15 mouse cellular contexts compared by ENCODE assay signal in genomic region chr17:56031431-56031830, GRCm38 (mm10). TPM values are rescaled to one million over a fixed set of nuclear protein-coding genes. Genes with fewer than 3 reads are reported as not detected.
DNase-seq lines count a peak whose midpoint lies in the region; ATAC-seq lines count a peak whose summit lies in the region.
"Had no signal": no experiment of that assay in that cellular context is flagged by ENCODE, and none has a peak within 500 bp of the region (broad histone marks: within the 10 kb centered on the region; RNA-seq: fewer than 3 reads in every experiment).

No protein-coding gene starts in this region.

- peak; percentile 47 for DNase-seq in cerebellum, adult 9-10 months
- no peak for DNase-seq in liver, embryonic 13.5 days
- no peak for DNase-seq in liver, embryonic 11.5 days (ENCODE audit: low spot score)
- DNase-seq: B cell, adult 2 months; embryo, embryonic 11 days; gastrocnemius, postnatal 36 days; left cerebral cortex, postnatal 4 days; right cerebral cortex, postnatal 4 days had no signal

- no peaks in the 10 kb centered on the region for H3K27me3 ChIP-seq in heart, embryonic 16.5 days (ENCODE audit: control insufficient read depth, insufficient read depth, low read length)
- H3K27me3 ChIP-seq in heart, embryonic 12.5 days (replicated peaks), result no peaks in the 10 kb centered on the region
- H3K27me3 ChIP-seq in liver, embryonic 13.5 days, result no peaks in the 10 kb centered on the region
- H3K27me3 ChIP-seq in liver, embryonic 11.5 days (replicated peaks; ENCODE audit: control insufficient read depth, insufficient read depth, low read length), result no peaks in the 10 kb centered on the region
- no peaks in the 10 kb centered on the region for H3K27me3 ChIP-seq in stomach, embryonic 16.5 days (ENCODE audit: control insufficient read depth, insufficient read depth, low read length)
- H3K27me3 ChIP-seq: hindbrain, embryonic 13.5 days; neural tube, embryonic 12.5 days had no signal

- H3K4me3 ChIP-seq in heart, embryonic 16.5 days (ENCODE audit: low read length), result no peak overlapping the region
- H3K4me3 ChIP-seq in heart, embryonic 12.5 days, result no peak overlapping the region
- H3K4me3 ChIP-seq in liver, embryonic 13.5 days (replicated peaks), result no peak overlapping the region
- no peak overlapping the region for H3K4me3 ChIP-seq in liver, embryonic 11.5 days (ENCODE audit: low read depth, low read length)
- H3K4me3 ChIP-seq in stomach, embryonic 16.5 days (replicated peaks; ENCODE audit: low read length), result no peak overlapping the region
- H3K4me3 ChIP-seq: hindbrain, embryonic 13.5 days; neural tube, embryonic 12.5 days had no signal

- H3K9me3 ChIP-seq in heart, embryonic 16.5 days (replicated peaks; ENCODE audit: control insufficient read depth, low read length), result no peaks in the 10 kb centered on the region
- H3K9me3 ChIP-seq in heart, embryonic 12.5 days (replicated peaks), result no peaks in the 10 kb centered on the region
- H3K9me3 ChIP-seq in liver, embryonic 13.5 days (replicated peaks), result no peaks in the 10 kb centered on the region
- no peaks in the 10 kb centered on the region for H3K9me3 ChIP-seq in liver, embryonic 11.5 days (ENCODE audit: control insufficient read depth, low read length)
- no peaks in the 10 kb centered on the region for H3K9me3 ChIP-seq in stomach, embryonic 16.5 days (replicated peaks; ENCODE audit: control insufficient read depth, low read length)
- H3K9me3 ChIP-seq: hindbrain, embryonic 13.5 days; neural tube, embryonic 12.5 days had no signal

- no peak for ATAC-seq in cerebellum, adult (ENCODE audit: insufficient number of reproducible peaks, low FRiP score, low TSS enrichment)
- no peak for ATAC-seq in heart, embryonic 16.5 days (replicated peaks; ENCODE audit: extremely low read depth, insufficient read depth, low FRiP score)
- ATAC-seq in heart, embryonic 12.5 days (ENCODE audit: insufficient number of reproducible peaks, low FRiP score), result no peak
- ATAC-seq in liver, embryonic 13.5 days (ENCODE audit: low read depth), result no peak
- ATAC-seq in liver, embryonic 11.5 days (replicated peaks; ENCODE audit: low FRiP score), result no peak
- ATAC-seq in stomach, embryonic 16.5 days (ENCODE audit: insufficient read depth, low FRiP score), result no peak
- ATAC-seq: midbrain, embryonic 16.5 days had no signal

- H3K4me1 ChIP-seq in heart, embryonic 16.5 days (ENCODE audit: control insufficient read depth, insufficient read depth, low read length), result peaks cover 43% of the 10 kb centered on the region
- peaks cover 78% of the 10 kb centered on the region for H3K4me1 ChIP-seq in heart, embryonic 12.5 days (replicated peaks)
- peaks cover 89% of the 10 kb centered on the region for H3K4me1 ChIP-seq in liver, embryonic 13.5 days (replicated peaks)
- peaks cover 46% of the 10 kb centered on the region for H3K4me1 ChIP-seq in liver, embryonic 11.5 days (replicated peaks; ENCODE audit: control insufficient read depth, insufficient read depth, low read length)
- peaks cover 36% of the 10 kb centered on the region for H3K4me1 ChIP-seq in stomach, embryonic 16.5 days (ENCODE audit: control insufficient read depth, insufficient read depth, low read length)

- H3K27ac ChIP-seq in heart, embryonic 16.5 days (ENCODE audit: low read length), result peak overlapping the region; percentile 38; the same call in 1 of the 2 replicates
- H3K27ac ChIP-seq in heart, embryonic 12.5 days (ENCODE audit: poor library complexity, severe bottlenecking), result no peak overlapping the region
- H3K27ac ChIP-seq in liver, embryonic 13.5 days, result peak overlapping the region; percentile 68
- no peak overlapping the region for H3K27ac ChIP-seq in liver, embryonic 11.5 days (ENCODE audit: low read depth, low read length)
- H3K27ac ChIP-seq in stomach, embryonic 16.5 days (ENCODE audit: low read length), result 0 out of 2 replicates have a peak overlapping the region, but pooled peaks have one; percentile 27
- H3K27ac ChIP-seq: hindbrain, embryonic 13.5 days; neural tube, embryonic 12.5 days had no signal

- H3K36me3 ChIP-seq in heart, embryonic 16.5 days (ENCODE audit: control insufficient read depth, insufficient read depth), result no peaks in the 10 kb centered on the region; the same call in 1 of the 2 replicates
- peaks cover 44% of the 10 kb centered on the region for H3K36me3 ChIP-seq in heart, embryonic 12.5 days
- peaks cover 69% of the 10 kb centered on the region for H3K36me3 ChIP-seq in liver, embryonic 13.5 days
- H3K36me3 ChIP-seq in liver, embryonic 11.5 days (ENCODE audit: control insufficient read depth, insufficient read depth, low read length), result peaks cover 19% of the 10 kb centered on the region
- no peaks in the 10 kb centered on the region for H3K36me3 ChIP-seq in stomach, embryonic 16.5 days (ENCODE audit: control insufficient read depth, insufficient read depth, low read length)

- H3K4me2 ChIP-seq in heart, embryonic 16.5 days (ENCODE audit: low read depth, low read length), result no peak overlapping the region
- H3K4me2 ChIP-seq in heart, embryonic 12.5 days, result no peak overlapping the region
- H3K4me2 ChIP-seq in liver, embryonic 13.5 days, result peak overlapping the region; percentile 14; the same call in 1 of the 2 replicates
- no peak overlapping the region for H3K4me2 ChIP-seq in liver, embryonic 11.5 days
- no peak overlapping the region for H3K4me2 ChIP-seq in stomach, embryonic 16.5 days (ENCODE audit: low read depth, low read length)
- H3K4me2 ChIP-seq: hindbrain, embryonic 13.5 days; neural tube, embryonic 12.5 days had no signal

- H3K9ac ChIP-seq in heart, embryonic 16.5 days (ENCODE audit: low read length), result 0 out of 2 replicates have a peak overlapping the region, but pooled peaks have one; percentile 11
- H3K9ac ChIP-seq in heart, embryonic 12.5 days, result no peak overlapping the region
- 0 out of 2 replicates have a peak overlapping the region, but pooled peaks have one; percentile 15 for H3K9ac ChIP-seq in liver, embryonic 13.5 days
- no peak overlapping the region for H3K9ac ChIP-seq in liver, embryonic 11.5 days (ENCODE audit: low read depth, low read length)
- no peak overlapping the region for H3K9ac ChIP-seq in stomach, embryonic 16.5 days (ENCODE audit: low read length)
- H3K9ac ChIP-seq: neural tube, embryonic 12.5 days had no signal

- 90% methylated on average over 7 of the region's 7 CpGs for WGBS in heart, embryonic 16.5 days
- WGBS in heart, embryonic 12.5 days, result 85% methylated on average over 7 of the region's 7 CpGs
- WGBS in liver, embryonic 13.5 days (ENCODE audit: insufficient replicate concordance), result 77% methylated on average over 7 of the region's 7 CpGs
- 91% methylated on average over 7 of the region's 7 CpGs for WGBS in liver, embryonic 11.5 days
- WGBS in stomach, embryonic 16.5 days, result 88% methylated on average over 7 of the region's 7 CpGs

RNA-seq across cellular contexts. Expression of gene Sh3gl1, which starts 5.0 kb away (rescaled TPM):
- polyA plus RNA-seq in heart, embryonic 16.5 days (2015; fragmentation: Nextera tagmentation; extraction: Ambion mirVana), result 81.1 and 82.8 TPM in 2 replicates
- 93.2 and 96.6 TPM in 2 replicates for polyA plus RNA-seq in heart, embryonic 12.5 days (2016; fragmentation: Nextera tagmentation; extraction: Ambion mirVana)
- polyA plus RNA-seq in liver, embryonic 13.5 days (2015; fragmentation: Nextera tagmentation; extraction: Ambion mirVana), result 48.0 and 50.9 TPM in 2 replicates
- polyA plus RNA-seq in liver, embryonic 11.5 days (2014; fragmentation: Nextera tagmentation; extraction: Ambion mirVana), result 96.4 and 99.1 TPM in 2 replicates
- polyA plus RNA-seq in stomach, embryonic 16.5 days (2015; fragmentation: Nextera tagmentation; extraction: Ambion mirVana), result 145 and 154 TPM in 2 replicates

RNA-seq across cellular contexts. Expression of gene Chaf1a, which starts 8.8 kb away (rescaled TPM):
- polyA plus RNA-seq in heart, embryonic 16.5 days (2015; fragmentation: Nextera tagmentation; extraction: Ambion mirVana), result 12.1 and 12.7 TPM in 2 replicates
- polyA plus RNA-seq in heart, embryonic 12.5 days (2016; fragmentation: Nextera tagmentation; extraction: Ambion mirVana), result 22.0 and 22.6 TPM in 2 replicates
- polyA plus RNA-seq in liver, embryonic 13.5 days (2015; fragmentation: Nextera tagmentation; extraction: Ambion mirVana), result 19.8 and 27.1 TPM in 2 replicates
- 32.0 and 32.6 TPM in 2 replicates for polyA plus RNA-seq in liver, embryonic 11.5 days (2014; fragmentation: Nextera tagmentation; extraction: Ambion mirVana)
- polyA plus RNA-seq in stomach, embryonic 16.5 days (2015; fragmentation: Nextera tagmentation; extraction: Ambion mirVana), result 16.3 and 17.8 TPM in 2 replicates

RNA-seq across cellular contexts. Expression of gene Mpnd, which starts 25.9 kb away (rescaled TPM):
- polyA plus RNA-seq in heart, embryonic 16.5 days (2015; fragmentation: Nextera tagmentation; extraction: Ambion mirVana), result 77.4 and 78.0 TPM in 2 replicates
- polyA plus RNA-seq in heart, embryonic 12.5 days (2016; fragmentation: Nextera tagmentation; extraction: Ambion mirVana), result 75.4 and 78.7 TPM in 2 replicates
- polyA plus RNA-seq in liver, embryonic 13.5 days (2015; fragmentation: Nextera tagmentation; extraction: Ambion mirVana), result 13.5 and 14.5 TPM in 2 replicates
- polyA plus RNA-seq in liver, embryonic 11.5 days (2014; fragmentation: Nextera tagmentation; extraction: Ambion mirVana), result 42.5 and 47.9 TPM in 2 replicates
- 52.0 and 60.7 TPM in 2 replicates for polyA plus RNA-seq in stomach, embryonic 16.5 days (2015; fragmentation: Nextera tagmentation; extraction: Ambion mirVana)

RNA-seq across cellular contexts. Expression of gene Stap2, which starts 26.0 kb away (rescaled TPM):
- polyA plus RNA-seq in heart, embryonic 16.5 days (2015; fragmentation: Nextera tagmentation; extraction: Ambion mirVana), result 16.6 and 17.9 TPM in 2 replicates
- 10.2 and 10.4 TPM in 2 replicates for polyA plus RNA-seq in heart, embryonic 12.5 days (2016; fragmentation: Nextera tagmentation; extraction: Ambion mirVana)
- 1.5 and 1.8 TPM in 2 replicates for polyA plus RNA-seq in liver, embryonic 13.5 days (2015; fragmentation: Nextera tagmentation; extraction: Ambion mirVana)
- polyA plus RNA-seq in liver, embryonic 11.5 days (2014; fragmentation: Nextera tagmentation; extraction: Ambion mirVana), result 3.4 and 3.5 TPM in 2 replicates
- 41.2 and 53.7 TPM in 2 replicates for polyA plus RNA-seq in stomach, embryonic 16.5 days (2015; fragmentation: Nextera tagmentation; extraction: Ambion mirVana)

RNA-seq across cellular contexts. Expression of gene Ubxn6, which starts 43.4 kb away (rescaled TPM):
- polyA plus RNA-seq in heart, embryonic 16.5 days (2015; fragmentation: Nextera tagmentation; extraction: Ambion mirVana), result 44.9 and 46.2 TPM in 2 replicates
- 35.5 and 39.8 TPM in 2 replicates for polyA plus RNA-seq in heart, embryonic 12.5 days (2016; fragmentation: Nextera tagmentation; extraction: Ambion mirVana)
- polyA plus RNA-seq in liver, embryonic 13.5 days (2015; fragmentation: Nextera tagmentation; extraction: Ambion mirVana), result 14.2 and 15.6 TPM in 2 replicates
- 23.1 and 25.7 TPM in 2 replicates for polyA plus RNA-seq in liver, embryonic 11.5 days (2014; fragmentation: Nextera tagmentation; extraction: Ambion mirVana)
- polyA plus RNA-seq in stomach, embryonic 16.5 days (2015; fragmentation: Nextera tagmentation; extraction: Ambion mirVana), result 39.4 and 42.1 TPM in 2 replicates

Comparison
In these comparisons a context has a peak if more than half of its experiments do, and no peak if none do; other contexts are left out.
1. H3K27ac ChIP-seq: peak in heart, embryonic 16.5 days (single experiment), liver, embryonic 13.5 days (single experiment) and stomach, embryonic 16.5 days (single experiment); none in heart, embryonic 12.5 days (single experiment) and liver, embryonic 11.5 days (single experiment).
2. H3K9ac ChIP-seq: peak in heart, embryonic 16.5 days (single experiment) and liver, embryonic 13.5 days (single experiment); none in heart, embryonic 12.5 days (single experiment), liver, embryonic 11.5 days (single experiment) and stomach, embryonic 16.5 days (single experiment).